ENCODE assay signal across 19 mouse cellular contexts in the genomic region with DNA sequence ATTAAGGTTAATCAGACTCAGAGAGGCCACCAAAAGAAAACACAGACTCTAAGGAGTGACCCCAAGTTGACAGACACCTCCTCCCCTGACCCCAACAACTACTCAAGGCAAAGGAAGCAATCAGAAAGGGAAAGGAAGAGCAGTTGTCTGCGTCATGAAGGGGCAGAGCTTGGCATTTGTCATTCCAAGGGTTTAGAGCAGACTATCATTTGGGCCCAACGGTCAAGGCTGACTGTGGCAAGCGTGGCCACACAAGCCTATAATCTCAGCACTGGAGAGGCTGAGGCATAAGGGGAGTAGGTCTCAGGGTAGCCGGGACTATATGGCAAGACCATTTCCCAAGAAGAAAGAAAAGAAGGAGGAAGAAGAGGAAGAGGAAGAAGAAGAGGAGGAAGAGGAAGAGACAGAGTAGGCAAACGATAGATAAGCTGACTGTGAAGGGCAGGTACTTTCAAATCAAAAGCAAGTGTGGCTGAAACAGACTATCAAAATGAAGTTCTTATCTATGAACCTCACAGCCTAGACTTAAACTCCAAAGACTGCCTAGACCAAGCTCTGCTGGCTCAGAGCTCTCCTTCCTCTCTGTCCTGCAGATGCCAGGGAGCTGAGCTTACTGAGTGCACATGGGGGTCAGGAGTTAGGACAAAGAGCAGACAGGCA.
DNase-seq lines count a peak whose midpoint lies in the region; TF ChIP-seq lines count a peak whose summit lies in the region.
"Had no signal": no experiment of that assay in that cellular context is flagged by ENCODE, and none has a peak within 500 bp of the region (broad histone marks: within the 10 kb centered on the region; RNA-seq: fewer than 3 reads in every experiment).

No protein-coding gene starts in this region.

- no peaks in the 10 kb centered on the region for H3K79me2 ChIP-seq in heart, adult 2 months (replicated peaks; ENCODE audit: control insufficient read depth, insufficient read depth, low read length)
- no peaks in the 10 kb centered on the region for H3K79me2 ChIP-seq in MEL (ENCODE audit: control insufficient read depth, insufficient read depth, low read length, poor library complexity)

- peak overlapping the region; percentile 73; the same call in 1 of the 2 replicates for H3K27ac ChIP-seq in heart, adult 2 months
- H3K27ac ChIP-seq in MEL (ENCODE audit: control insufficient read depth, low read depth, low read length): no peak overlapping the region
- H3K27ac ChIP-seq in brown adipose tissue, adult 24 weeks (replicated peaks; ENCODE audit: low read depth, low read length): peak overlapping the region; percentile 52
- H3K27ac ChIP-seq: hindbrain, embryonic 15.5 days had no signal

- no peak for TF ChIP-seq POLR2A in heart, adult 2 months (IDR thresholded peaks at IDR 0.05; ENCODE audit: insufficient read depth, low read depth, low read length)
- TF ChIP-seq POLR2A in MEL (IDR thresholded peaks at IDR 0.05; ENCODE audit: control insufficient read depth in 1 of 2, insufficient read depth in 1 of 2, low read depth in 1 of 2, low read length in 2 of 2, poor library complexity in 1 of 2): no peak
- TF ChIP-seq POLR2A in lung, adult 2 months (IDR thresholded peaks at IDR 0.05; ENCODE audit: borderline replicate concordance, extremely low read depth, low read depth, low read length): no peak

- H3K9me3 ChIP-seq in MEL (replicated peaks; ENCODE audit: insufficient read depth, low read length): no peaks in the 10 kb centered on the region
- H3K9me3 ChIP-seq: G1E; hindbrain, embryonic 15.5 days had no signal

- no peak overlapping the region for H3K9ac ChIP-seq in heart, adult 2 months (ENCODE audit: low read depth, low read length)
- no peak overlapping the region for H3K9ac ChIP-seq in MEL (ENCODE audit: control insufficient read depth, low read depth, low read length, poor library complexity, severe bottlenecking)
- H3K9ac ChIP-seq: forebrain, postnatal 0 days; hindbrain, embryonic 15.5 days had no signal

- DNase-seq in adrenal gland, adult 8-10 months: peak; percentile 47
- no peak for DNase-seq in adrenal gland, postnatal 4 days (ENCODE audit: low spot score in 2 of 2)
- DNase-seq in heart, adult 2 months: no peak
- no peak for DNase-seq in heart, postnatal 36 days
- peak; percentile 66 for DNase-seq in MEL (ENCODE audit: low read depth, low spot score)
- no peak for DNase-seq in lung, adult 2 months
- DNase-seq: adrenal gland, postnatal 14 days; B cell, adult 2 months; cerebellum, adult 18-20 months; cerebellum, adult 9-10 months; cerebellum, postnatal 14 days; forebrain, postnatal 0 days; gastrocnemius, postnatal 36 days; heart, postnatal 4 days; kidney, adult 2 months had no signal

- H3K4me3 ChIP-seq in heart, adult 2 months: no peak overlapping the region
- H3K4me3 ChIP-seq in MEL (ENCODE audit: control insufficient read depth in 1 of 2, insufficient read depth in 1 of 2, low read depth in 2 of 2, low read length in 2 of 2): no peak overlapping the region
- H3K4me3 ChIP-seq in brown adipose tissue, adult 24 weeks (ENCODE audit: insufficient read depth, low read depth, low read length): no peak overlapping the region
- no peak overlapping the region for H3K4me3 ChIP-seq in lung, adult 2 months (replicated peaks; ENCODE audit: extremely low read depth, low read depth, low read length)
- H3K4me3 ChIP-seq: hindbrain, embryonic 15.5 days had no signal

- WGBS in heart, adult 2 months: 68% methylated on average over 5 of the region's 5 CpGs
- 73% methylated on average over 5 of the region's 5 CpGs for WGBS in lung, adult 2 months

- TF ChIP-seq CTCF in heart, adult 2 months (IDR thresholded peaks at IDR 0.05): no peak
- no peak for TF ChIP-seq CTCF in MEL (IDR thresholded peaks at IDR 0.05 in 2 of 3, conservative IDR thresholded peaks at IDR 0.05 in 1 of 3; ENCODE audit: control insufficient read depth in 1 of 3, insufficient read depth in 1 of 3, low read depth in 2 of 3, low read length in 3 of 3, poor library complexity in 1 of 3, severe bottlenecking in 1 of 3)
- TF ChIP-seq CTCF in lung, adult 2 months (IDR thresholded peaks at IDR 0.05; ENCODE audit: insufficient read depth, low read length): no peak

- peaks cover 2% of the 10 kb centered on the region; the same call in 1 of the 2 replicates for H3K36me3 ChIP-seq in heart, adult 2 months (ENCODE audit: control insufficient read depth, insufficient read depth, low read length)
- H3K36me3 ChIP-seq in MEL (ENCODE audit: control insufficient read depth in 1 of 2, insufficient read depth in 2 of 2, low read length in 2 of 2): peaks cover 0 to 29% of the 10 kb centered on the region in 2 experiments; a peak in 2 of 4 replicates
- H3K36me3 ChIP-seq: G1E; hindbrain, embryonic 15.5 days had no signal

- TF ChIP-seq RAD21 in MEL (IDR thresholded peaks at IDR 0.05; ENCODE audit: low read depth, low read length): no peak

- TF ChIP-seq EP300 in heart, adult 2 months (IDR thresholded peaks at IDR 0.05; ENCODE audit: insufficient read depth, low read depth, low read length): no peak
- TF ChIP-seq EP300 in MEL (IDR thresholded peaks at IDR 0.05; ENCODE audit: low read depth in 1 of 2, low read length in 2 of 2): peak; percentile 67 to 84

- intact Hi-C loops in heart, adult 2 months (cut with DNase I): loop anchor here (2.0 kb wide), 1 partner anchor 63 kb away; no protein-coding TSS in a partner anchor
- intact Hi-C loops in heart, postnatal 36 days (cut with DNase I): loop anchor here (2.0 kb wide), 1 partner anchor 83 kb away; the partner anchor contains the start of gene Nxn

- H3K27me3 ChIP-seq in heart, adult 2 months (ENCODE audit: control insufficient read depth, insufficient read depth, low read length): no peaks in the 10 kb centered on the region
- H3K27me3 ChIP-seq in MEL (ENCODE audit: control insufficient read depth in 1 of 2, insufficient read depth in 2 of 2, low read length in 2 of 2): no peaks in the 10 kb centered on the region
- H3K27me3 ChIP-seq: CH12.LX; hindbrain, embryonic 15.5 days had no signal

- H3K4me1 ChIP-seq in heart, adult 2 months (ENCODE audit: control insufficient read depth, insufficient read depth, low read length): peaks cover 41% of the 10 kb centered on the region
- peaks cover 5 to 37% of the 10 kb centered on the region in 2 experiments for H3K4me1 ChIP-seq in MEL (ENCODE audit: control insufficient read depth in 1 of 2, insufficient read depth in 2 of 2, low read length in 2 of 2)
- peaks cover 53% of the 10 kb centered on the region for H3K4me1 ChIP-seq in brown adipose tissue, adult 24 weeks (ENCODE audit: control insufficient read depth, insufficient read depth, insufficient read length, low read length)
- H3K4me1 ChIP-seq in lung, adult 2 months (ENCODE audit: control insufficient read depth, insufficient read depth, low read length): no peaks in the 10 kb centered on the region

TF ChIP-seq in MEL, 35 proteins besides CTCF, POLR2A, EP300 and RAD21:
- TF ChIP-seq KAT2A (conservative IDR thresholded peaks at IDR 0.05; ENCODE audit: low read depth, low read length) (no peak), ZC3H11A (IDR thresholded peaks at IDR 0.05; ENCODE audit: low read depth, low read length) (no peak), ZMIZ1 (IDR thresholded peaks at IDR 0.05; ENCODE audit: low read depth, low read length) (no peak), ZKSCAN1 (IDR thresholded peaks at IDR 0.05; ENCODE audit: low read depth, low read length) (no peak), SMC3 (IDR thresholded peaks at IDR 0.05; ENCODE audit: low read depth, low read length) (no peak), UBTF (IDR thresholded peaks at IDR 0.05; ENCODE audit: borderline replicate concordance, insufficient read depth, low read depth, low read length) (no peak), TBP (IDR thresholded peaks at IDR 0.05; ENCODE audit: low read depth, low read length) (no peak), MAX (IDR thresholded peaks at IDR 0.05; ENCODE audit: low read length) (no peak), JUND (IDR thresholded peaks at IDR 0.05; ENCODE audit: low read depth, low read length) (no peak), HCFC1 (IDR thresholded peaks at IDR 0.05; ENCODE audit: low read depth, low read length) (no peak), MXI1 (IDR thresholded peaks at IDR 0.05; ENCODE audit: low read depth, low read length) (no peak), MYB (IDR thresholded peaks at IDR 0.05; ENCODE audit: low read depth, low read length) (no peak), USF1 (IDR thresholded peaks at IDR 0.05; ENCODE audit: low read depth, low read length) (no peak), GATA1 (IDR thresholded peaks at IDR 0.05; ENCODE audit: low read depth, low read length) (peak; percentile 85), ETS1 (IDR thresholded peaks at IDR 0.05; ENCODE audit: low read depth, low read length) (0 out of 2 replicates have a peak, but pooled peaks have one; percentile 14), MAFK (IDR thresholded peaks at IDR 0.05; ENCODE audit: borderline replicate concordance, low read depth, low read length) (no peak), TCF12 (IDR thresholded peaks at IDR 0.05; ENCODE audit: low read depth, low read length) (peak; percentile 46; the same call in 1 of the 2 replicates), CHD2 (IDR thresholded peaks at IDR 0.05; ENCODE audit: low read length) (no peak), CHD1 (IDR thresholded peaks at IDR 0.05; ENCODE audit: low read depth, low read length) (no peak), MAZ (IDR thresholded peaks at IDR 0.05; ENCODE audit: low read depth, low read length) (no peak), TAL1 (IDR thresholded peaks at IDR 0.05; ENCODE audit: low read length) (no peak), SIN3A (IDR thresholded peaks at IDR 0.05; ENCODE audit: low read length) (no peak), POLR2AphosphoS5 (IDR thresholded peaks at IDR 0.05; ENCODE audit: borderline replicate concordance, low read depth, low read length) (no peak), MYC (IDR thresholded peaks at IDR 0.05; ENCODE audit: low read depth, low read length) (0 out of 2 replicates have a peak, but pooled peaks have one; percentile 23), NELFE (IDR thresholded peaks at IDR 0.05; ENCODE audit: low read depth, low read length) (no peak), ELF1 (IDR thresholded peaks at IDR 0.05; ENCODE audit: low read depth, low read length) (0 out of 2 replicates have a peak, but pooled peaks have one; percentile 54), POLR2AphosphoS2 (IDR thresholded peaks at IDR 0.05; ENCODE audit: low read length) (no peak), RCOR1 (IDR thresholded peaks at IDR 0.05; ENCODE audit: low read depth, low read length) (peak; percentile 86), MEF2A (IDR thresholded peaks at IDR 0.05; ENCODE audit: extremely low read depth, insufficient replicate concordance, low read depth, low read length, poor library complexity, severe bottlenecking) (no peak), BHLHE40 (IDR thresholded peaks at IDR 0.05; ENCODE audit: borderline replicate concordance, low read depth, low read length) (no peak), ZNF384 (IDR thresholded peaks at IDR 0.05; ENCODE audit: low read depth, low read length) (no peak)

Comparison
In these comparisons a context has a peak if more than half of its experiments do, and no peak if none do; other contexts are left out.
1. DNase-seq: peak in adrenal gland, adult 8-10 months (single experiment) and MEL (single experiment); none in adrenal gland, postnatal 4 days (0 of 2), heart, adult 2 months (0 of 2), heart, postnatal 36 days (0 of 2) and lung, adult 2 months (single experiment).